ENCODE assay signal across 15 mouse cellular contexts in the genomic region with DNA sequence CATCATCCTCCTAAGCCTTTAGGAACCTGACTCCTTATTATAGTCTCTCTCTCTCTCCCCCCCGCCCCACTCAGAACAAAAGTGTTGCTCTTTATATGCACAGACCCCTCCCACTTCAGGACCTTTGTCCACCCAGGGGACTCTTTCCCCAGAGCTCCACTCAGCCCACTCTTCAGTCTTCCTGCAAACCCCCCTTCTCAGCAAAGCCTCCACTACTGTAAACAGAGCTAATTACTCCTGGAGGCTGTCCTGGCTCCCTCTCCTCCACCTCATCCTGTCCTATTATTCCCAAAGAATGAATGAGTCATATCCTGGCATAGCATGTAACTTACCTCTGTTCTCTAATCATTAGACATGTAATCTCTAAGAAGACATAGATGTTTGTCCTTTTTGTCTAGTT.
DNase-seq lines count a peak whose midpoint lies in the region; ATAC-seq and TF ChIP-seq lines count a peak whose summit lies in the region.
"Had no signal": no experiment of that assay in that cellular context is flagged by ENCODE, and none has a peak within 500 bp of the region (broad histone marks: within the 10 kb centered on the region; RNA-seq: fewer than 3 reads in every experiment).

No protein-coding gene starts in this region.

- DNase-seq in heart, adult 11 months, result peak; percentile 95
- peak; percentile 60 for DNase-seq in midbrain, embryonic 11.5 days (ENCODE audit: low spot score, missing footprints)
- no peak for DNase-seq in midbrain, postnatal 0 days (ENCODE audit: low spot score)
- DNase-seq in layer of hippocampus, adult 11-12 months (ENCODE audit: low spot score), result no peak
- no peak for DNase-seq in gastrocnemius, postnatal 36 days
- DNase-seq in thymus, adult 2 months, result no peak
- DNase-seq: adrenal gland, adult 2 months; B cell, adult 2 months; kidney, adult 11 months had no signal

- H3K4me2 ChIP-seq in heart, embryonic 11.5 days, result no peak overlapping the region
- H3K4me2 ChIP-seq in midbrain, embryonic 11.5 days, result no peak overlapping the region
- H3K4me2 ChIP-seq in midbrain, postnatal 0 days (ENCODE audit: low read depth, low read length, poor library complexity, severe bottlenecking), result no peak overlapping the region
- no peak overlapping the region for H3K4me2 ChIP-seq in heart, embryonic 13.5 days
- H3K4me2 ChIP-seq: liver, embryonic 11.5 days; neural tube, embryonic 15.5 days; stomach, embryonic 15.5 days had no signal

- intact Hi-C loops in gastrocnemius, postnatal 36 days (cut with DNase I), result no loop called here

- H3K4me3 ChIP-seq in heart, embryonic 11.5 days (ENCODE audit: low read depth, low read length), result no peak overlapping the region
- H3K4me3 ChIP-seq in midbrain, embryonic 11.5 days (ENCODE audit: low read depth, low read length), result no peak overlapping the region
- no peak overlapping the region for H3K4me3 ChIP-seq in midbrain, postnatal 0 days (ENCODE audit: low read depth, low read length)
- no peak overlapping the region for H3K4me3 ChIP-seq in heart, embryonic 13.5 days
- H3K4me3 ChIP-seq in thymus, adult 2 months (ENCODE audit: control insufficient read depth, insufficient read depth, low read length), result no peak overlapping the region
- H3K4me3 ChIP-seq: midbrain, embryonic 10.5 days; neural tube, embryonic 15.5 days; stomach, embryonic 15.5 days had no signal

- H3K27me3 ChIP-seq in heart, embryonic 11.5 days (ENCODE audit: control insufficient read depth, insufficient read depth, low read length), result no peaks in the 10 kb centered on the region
- H3K27me3 ChIP-seq in midbrain, embryonic 11.5 days (ENCODE audit: control insufficient read depth, insufficient read depth, low read length), result no peaks in the 10 kb centered on the region
- H3K27me3 ChIP-seq in midbrain, postnatal 0 days (ENCODE audit: insufficient read depth, low read length), result no peaks in the 10 kb centered on the region
- no peaks in the 10 kb centered on the region for H3K27me3 ChIP-seq in heart, embryonic 13.5 days (replicated peaks)
- no peaks in the 10 kb centered on the region for H3K27me3 ChIP-seq in thymus, adult 2 months (ENCODE audit: control insufficient read depth, insufficient read depth, low read length)
- H3K27me3 ChIP-seq: neural tube, embryonic 15.5 days; stomach, embryonic 15.5 days had no signal

- no peaks in the 10 kb centered on the region for H3K36me3 ChIP-seq in heart, embryonic 11.5 days (ENCODE audit: control insufficient read depth, insufficient read depth, low read length)
- no peaks in the 10 kb centered on the region for H3K36me3 ChIP-seq in midbrain, embryonic 11.5 days (ENCODE audit: control insufficient read depth, insufficient read depth, low read length)
- no peaks in the 10 kb centered on the region for H3K36me3 ChIP-seq in midbrain, postnatal 0 days (ENCODE audit: insufficient read depth, low read length)
- H3K36me3 ChIP-seq in heart, embryonic 13.5 days, result no peaks in the 10 kb centered on the region
- no peaks in the 10 kb centered on the region for H3K36me3 ChIP-seq in thymus, adult 2 months (ENCODE audit: control insufficient read depth, insufficient read depth, low read length)
- H3K36me3 ChIP-seq: midbrain, embryonic 10.5 days; neural tube, embryonic 15.5 days; stomach, embryonic 15.5 days had no signal

- ATAC-seq in heart, embryonic 11.5 days (replicated peaks; ENCODE audit: insufficient number of reproducible peaks, low FRiP score, low TSS enrichment), result no peak
- 0 out of 2 replicates have a peak, but pooled peaks have one; percentile 42 for ATAC-seq in midbrain, embryonic 11.5 days (ENCODE audit: low FRiP score)
- ATAC-seq in midbrain, postnatal 0 days (ENCODE audit: low FRiP score), result no peak
- ATAC-seq in heart, embryonic 13.5 days (ENCODE audit: extremely low read depth, insufficient number of reproducible peaks, low FRiP score, low TSS enrichment), result no peak

- H3K27ac ChIP-seq in heart, embryonic 11.5 days (ENCODE audit: low read depth, low read length), result no peak overlapping the region
- H3K27ac ChIP-seq in midbrain, embryonic 11.5 days (ENCODE audit: low read depth, low read length), result no peak overlapping the region
- H3K27ac ChIP-seq in midbrain, postnatal 0 days (ENCODE audit: low read depth, low read length), result no peak overlapping the region
- H3K27ac ChIP-seq in heart, embryonic 13.5 days (replicated peaks), result peak overlapping the region; percentile 69
- H3K27ac ChIP-seq in thymus, adult 2 months (ENCODE audit: control insufficient read depth, insufficient read depth, low read length), result no peak overlapping the region
- H3K27ac ChIP-seq: neural tube, embryonic 15.5 days; stomach, embryonic 15.5 days had no signal

- H3K4me1 ChIP-seq in heart, embryonic 11.5 days (ENCODE audit: control insufficient read depth, insufficient read depth, low read length), result peaks cover 10% of the 10 kb centered on the region
- H3K4me1 ChIP-seq in midbrain, embryonic 11.5 days (ENCODE audit: control insufficient read depth, insufficient read depth, low read length), result peaks cover 8% of the 10 kb centered on the region; the same call in 1 of the 2 replicates
- H3K4me1 ChIP-seq in midbrain, postnatal 0 days (ENCODE audit: insufficient read depth, low read length), result no peaks in the 10 kb centered on the region
- H3K4me1 ChIP-seq in heart, embryonic 13.5 days, result peaks cover 30% of the 10 kb centered on the region
- no peaks in the 10 kb centered on the region for H3K4me1 ChIP-seq in thymus, adult 2 months (replicated peaks; ENCODE audit: control insufficient read depth, insufficient read depth, low read length)
- H3K4me1 ChIP-seq: neural tube, embryonic 15.5 days; stomach, embryonic 15.5 days had no signal

- 72% methylated on average over 1 of the region's 1 CpGs for WGBS in heart, embryonic 11.5 days (ENCODE audit: insufficient replicate concordance)
- WGBS in midbrain, embryonic 11.5 days, result 45% methylated on average over 1 of the region's 1 CpGs
- WGBS in midbrain, postnatal 0 days, result 22% methylated on average over 1 of the region's 1 CpGs
- WGBS in heart, embryonic 13.5 days, result 68% methylated on average over 1 of the region's 1 CpGs
- 80% methylated on average over 1 of the region's 1 CpGs for WGBS in thymus, adult 2 months

- TF ChIP-seq POLR2A in thymus, adult 2 months (IDR thresholded peaks at IDR 0.05; ENCODE audit: control insufficient read depth, extremely low read depth, insufficient read depth, low read length, poor library complexity), result no peak

- H3K9me3 ChIP-seq in heart, embryonic 11.5 days (replicated peaks; ENCODE audit: control insufficient read depth, low read length), result no peaks in the 10 kb centered on the region
- H3K9me3 ChIP-seq in midbrain, embryonic 11.5 days (ENCODE audit: control insufficient read depth, low read length), result no peaks in the 10 kb centered on the region
- H3K9me3 ChIP-seq in midbrain, postnatal 0 days (ENCODE audit: low read length), result no peaks in the 10 kb centered on the region
- no peaks in the 10 kb centered on the region for H3K9me3 ChIP-seq in heart, embryonic 13.5 days
- H3K9me3 ChIP-seq: midbrain, embryonic 10.5 days; neural tube, embryonic 15.5 days; stomach, embryonic 15.5 days had no signal

- no peak for TF ChIP-seq CTCF in midbrain, postnatal 0 days (IDR thresholded peaks at IDR 0.05)
- no peak for TF ChIP-seq CTCF in thymus, adult 2 months (IDR thresholded peaks at IDR 0.05; ENCODE audit: borderline replicate concordance, control insufficient read depth, extremely low read depth, insufficient read depth, low read length, poor library complexity)

- no peak overlapping the region for H3K9ac ChIP-seq in heart, embryonic 11.5 days (ENCODE audit: low read depth, low read length)
- H3K9ac ChIP-seq in midbrain, embryonic 11.5 days (ENCODE audit: low read length), result no peak overlapping the region
- no peak overlapping the region for H3K9ac ChIP-seq in midbrain, postnatal 0 days (replicated peaks; ENCODE audit: low read length, poor library complexity, severe bottlenecking)
- H3K9ac ChIP-seq in heart, embryonic 13.5 days, result no peak overlapping the region
- H3K9ac ChIP-seq: neural tube, embryonic 15.5 days; stomach, embryonic 15.5 days had no signal

Comparison
In these comparisons a context has a peak if more than half of its experiments do, and no peak if none do; other contexts are left out.
1. DNase-seq: peak in heart, adult 11 months (single experiment) and midbrain, embryonic 11.5 days (single experiment); none in midbrain, postnatal 0 days (single experiment), layer of hippocampus, adult 11-12 months (single experiment), gastrocnemius, postnatal 36 days (0 of 2) and thymus, adult 2 months (single experiment).